Mouse (Mus musculus): Measurements from ENCODE around the gene Kcnma1.

Gene Kcnma1

DNA sequence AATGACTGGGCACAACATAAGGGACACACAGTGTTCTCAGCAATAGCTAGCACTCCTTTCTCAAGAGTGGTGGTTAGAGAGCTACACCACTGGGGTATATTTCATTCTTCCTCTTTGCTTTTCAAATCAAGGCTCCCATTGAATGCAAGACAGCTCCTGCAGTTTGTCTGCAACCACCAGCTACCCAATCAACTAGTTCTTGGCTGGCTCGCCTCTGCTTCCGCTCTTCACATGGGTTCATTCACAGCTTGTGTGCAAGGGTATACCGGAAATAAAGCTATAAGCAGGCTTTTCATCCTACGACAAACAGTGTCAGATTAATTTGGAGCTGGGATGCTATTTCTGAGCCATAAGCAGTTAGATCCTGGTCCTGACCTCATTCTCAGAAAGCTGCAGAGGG lies 362.6 kb downstream of the Kcnma1 start:
- DNase-seq: no peak

- DNase-seq: no peak
Observed at GRCm38 (mm10) chr14:23650126-23650525, 364.2 kb downstream of the Kcnma1 start.

DNA sequence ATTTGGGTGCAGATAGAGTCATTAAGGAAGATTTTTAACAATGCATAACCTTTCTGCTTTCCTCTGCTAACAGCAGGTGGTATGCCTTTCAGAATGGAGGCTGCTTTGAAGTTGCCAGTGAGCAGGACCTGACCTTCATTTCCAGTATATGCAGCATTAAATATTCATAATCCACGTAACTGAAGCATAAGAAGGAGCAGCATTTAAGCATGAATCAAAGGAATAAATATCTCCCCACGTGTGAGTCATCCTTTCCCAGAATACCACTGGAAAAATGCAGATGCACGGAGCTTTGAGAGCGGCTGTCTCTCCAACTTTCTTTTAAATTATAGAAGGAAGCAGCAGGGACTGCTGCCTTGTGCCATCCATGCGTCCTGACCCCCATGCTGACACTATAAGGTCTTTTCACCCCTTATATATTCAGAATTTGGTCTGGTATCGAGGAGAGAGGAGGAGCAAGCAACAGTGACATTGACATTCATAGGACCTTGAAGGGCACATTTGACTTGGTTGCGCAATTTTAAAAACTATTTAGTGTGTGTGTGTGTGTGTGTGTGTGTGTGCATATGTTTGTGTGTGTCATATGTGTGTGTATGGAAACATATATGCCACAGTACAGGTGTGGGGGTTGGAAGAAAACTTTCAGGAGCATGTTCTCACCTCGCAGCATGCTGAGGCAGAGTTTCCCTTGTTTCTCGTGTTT lies 368.8 kb downstream of the Kcnma1 start:
- no peak for DNase-seq

DNA sequence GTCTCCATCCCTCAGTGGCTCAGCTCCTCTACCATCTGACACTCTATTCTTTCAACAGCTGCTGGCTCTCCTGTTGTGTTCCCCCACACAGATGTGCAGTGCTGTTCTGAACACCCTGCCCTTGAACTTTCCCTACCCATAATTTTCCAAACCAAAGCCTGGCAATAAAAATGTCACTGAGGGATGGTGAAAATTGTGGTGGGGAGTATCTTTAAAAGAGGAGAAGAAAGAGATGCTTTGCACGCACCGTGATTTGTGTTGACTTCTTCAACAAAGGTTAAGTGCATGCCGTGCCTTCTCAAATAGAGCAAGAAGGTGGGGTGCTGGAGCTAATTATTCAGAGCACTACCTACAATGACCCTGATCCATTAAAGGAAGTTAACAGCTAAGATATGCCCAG lies 371.1 kb downstream of the Kcnma1 start:
- no peak for DNase-seq

DNA sequence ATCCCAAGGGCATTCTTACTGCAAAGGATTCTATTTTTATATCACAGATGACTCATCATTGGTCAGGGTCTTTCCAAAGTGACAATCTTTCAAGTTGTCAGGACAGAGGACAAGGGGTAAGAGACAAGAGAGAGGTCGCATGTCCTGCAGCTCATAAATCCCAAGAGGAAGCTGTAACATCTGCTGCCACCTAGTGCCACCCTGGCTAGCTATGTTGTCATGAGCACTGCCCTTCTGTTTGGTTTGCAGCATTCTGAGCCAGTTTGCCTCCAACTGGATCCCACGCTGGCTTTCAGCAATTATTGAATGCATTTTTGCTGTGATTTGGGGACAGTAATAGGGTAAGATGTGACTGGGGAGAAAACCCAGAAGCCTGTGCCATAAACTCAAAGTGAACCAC lies 373.6 kb downstream of the Kcnma1 start:
- DNase-seq: no peak

- no peak for DNase-seq
Observed at GRCm38 (mm10) chr14:23638078-23638695, 376.1 kb downstream of the Kcnma1 start.

- no peak for DNase-seq
Observed at GRCm38 (mm10) chr14:23635903-23636302, 378.4 kb downstream of the Kcnma1 start.

- no peak for DNase-seq
Observed at GRCm38 (mm10) chr14:23633011-23633595, 381.2 kb downstream of the Kcnma1 start.

GRCm38 (mm10) chr14:23626925-23627324 lies 387.4 kb downstream of the Kcnma1 start:
- DNase-seq: no peak

DNA sequence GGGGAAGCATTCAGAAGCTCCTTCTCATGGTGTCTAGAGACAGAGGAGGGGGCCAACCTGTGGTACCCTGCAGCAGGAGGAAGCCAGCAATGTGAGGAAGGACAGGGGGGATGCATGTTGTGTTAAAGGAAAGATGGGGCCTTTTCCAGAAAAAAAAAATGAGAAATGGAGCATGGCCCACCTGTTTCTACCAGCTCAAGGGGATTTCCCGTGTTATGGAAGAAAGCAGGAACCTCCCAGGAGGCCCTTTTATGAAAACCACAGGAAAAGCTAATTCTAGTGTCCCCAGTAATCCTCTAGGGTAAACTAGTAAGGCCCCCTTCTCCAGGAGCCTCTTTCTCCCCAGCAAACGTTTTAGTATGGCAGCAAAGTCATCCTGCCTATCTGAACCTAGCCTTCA lies 388.2 kb downstream of the Kcnma1 start:
- DNase-seq: no peak

GRCm38 (mm10) chr14:23625436-23625835 lies 388.9 kb downstream of the Kcnma1 start:
- peak; percentile 25 for DNase-seq

GRCm38 (mm10) chr14:23624455-23624854 lies 389.8 kb downstream of the Kcnma1 start:
- no peak for DNase-seq

DNA sequence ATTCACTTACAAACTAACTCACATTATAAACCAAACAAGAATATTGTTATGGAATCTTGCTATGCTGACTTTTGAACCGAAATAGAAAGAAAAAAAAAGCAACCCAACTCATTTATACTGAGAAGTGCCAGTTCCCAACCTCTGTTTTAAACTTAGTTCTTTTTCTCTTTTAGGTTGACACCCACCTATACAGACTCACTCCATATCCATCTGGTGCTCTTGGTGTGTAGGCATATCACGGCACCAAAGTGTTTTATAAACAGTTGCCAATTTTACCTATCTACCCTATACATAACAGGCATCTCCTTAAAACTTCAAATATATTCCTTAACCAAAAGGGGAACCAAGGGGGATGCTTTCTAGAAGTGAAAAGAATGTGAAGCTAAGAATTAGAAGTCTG lies 393.6 kb downstream of the Kcnma1 start:
- no peak for DNase-seq

DNA sequence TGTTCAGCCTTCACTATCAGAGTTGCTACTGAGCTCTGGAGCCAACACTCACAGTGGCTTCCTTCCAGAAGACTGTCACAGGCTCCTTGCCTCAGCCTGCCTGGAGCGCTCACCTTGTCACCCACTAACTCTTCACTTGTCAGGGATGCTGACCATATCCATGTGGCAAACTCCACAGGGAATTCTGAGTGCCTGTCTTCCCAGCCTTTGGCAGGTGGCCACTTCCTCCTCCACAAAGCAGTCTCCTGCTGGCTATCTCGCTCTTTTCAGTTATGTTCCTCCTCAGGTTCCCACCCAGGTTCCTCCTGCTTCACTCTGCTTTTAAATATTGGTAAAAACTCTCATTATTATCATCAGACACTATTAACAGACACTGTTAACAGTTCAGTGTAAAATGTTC lies 395.3 kb downstream of the Kcnma1 start:
- DNase-seq: no peak

GRCm38 (mm10) chr14:23618081-23618480 lies 396.2 kb downstream of the Kcnma1 start:
- no peak for DNase-seq

- peak; percentile 40 for DNase-seq
Observed at GRCm38 (mm10) chr14:23610054-23610453, 404.2 kb downstream of the Kcnma1 start.

- DNase-seq: no peak
Observed at GRCm38 (mm10) chr14:23605740-23606139, 408.6 kb downstream of the Kcnma1 start.

DNA sequence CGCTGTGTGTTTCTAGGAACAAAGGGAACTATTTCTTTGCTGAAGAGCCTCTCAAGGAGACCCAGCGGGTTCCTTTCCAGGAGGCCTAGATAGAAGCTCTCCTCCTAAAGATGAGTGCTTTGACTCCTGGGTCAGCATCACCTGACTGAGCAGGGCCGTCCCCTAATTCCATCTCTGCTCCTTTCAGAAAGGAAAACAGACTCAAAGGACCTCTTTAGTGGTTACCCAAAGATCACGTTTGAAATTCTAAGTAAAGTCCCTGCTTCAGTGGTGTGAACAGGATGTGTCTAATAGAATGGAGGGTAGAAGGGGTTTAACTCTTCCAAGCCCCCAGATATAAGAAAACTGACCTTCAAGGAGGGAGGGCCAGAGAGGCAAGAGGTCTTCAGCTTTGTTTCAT lies 411.4 kb downstream of the Kcnma1 start:
- no peak for DNase-seq

- DNase-seq: no peak
Observed at GRCm38 (mm10) chr14:23602054-23602453, 412.2 kb downstream of the Kcnma1 start.

- DNase-seq: peak; percentile 25
Observed at GRCm38 (mm10) chr14:23594629-23595028, 419.7 kb downstream of the Kcnma1 start.

- no peak for DNase-seq
Observed at GRCm38 (mm10) chr14:23592826-23593447, 421.4 kb downstream of the Kcnma1 start.

GRCm38 (mm10) chr14:23589744-23590481 lies 424.4 kb downstream of the Kcnma1 start:
- DNase-seq: no peak

- peak; percentile 36 for DNase-seq
Observed at GRCm38 (mm10) chr14:23587451-23587850, 426.8 kb downstream of the Kcnma1 start.
